Comparison of ENCODE assay signal across 9 mouse cellular contexts in the genomic region with DNA sequence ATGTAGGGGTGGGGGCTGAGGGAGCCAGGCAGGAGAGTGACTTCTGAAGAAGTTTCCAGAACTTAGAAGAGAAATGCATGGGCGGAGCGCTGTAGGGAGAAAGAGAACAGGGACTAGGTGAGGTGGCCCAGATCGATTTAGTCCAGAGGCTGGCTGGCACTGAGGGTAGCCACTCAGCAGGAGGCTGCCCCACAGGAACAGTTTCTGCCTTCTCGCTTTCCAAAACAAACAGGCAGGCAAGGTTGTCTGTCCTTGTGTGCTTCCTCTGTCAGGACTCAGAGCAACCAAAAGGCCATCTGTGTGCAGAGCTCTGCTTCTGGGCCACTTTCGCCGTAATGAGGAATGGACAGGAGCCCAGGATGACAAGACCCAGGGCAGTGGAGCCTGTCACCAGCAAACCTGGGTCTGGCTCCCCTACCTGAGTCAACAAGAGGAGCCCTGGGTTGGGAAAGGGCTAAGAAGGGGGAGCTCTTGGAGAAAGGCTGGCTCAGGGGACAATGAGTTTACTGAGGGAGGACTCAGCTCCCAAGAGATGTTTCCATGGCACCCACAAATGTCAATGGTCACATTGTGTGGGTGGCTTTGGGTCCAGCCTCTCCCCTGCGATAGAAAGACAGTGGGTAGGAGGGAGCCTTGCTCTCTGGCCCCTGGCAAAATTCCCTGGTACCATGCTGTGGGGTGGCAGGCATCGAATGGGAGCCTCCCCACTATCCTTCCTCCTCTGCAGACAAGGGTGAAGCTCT.
DNase-seq lines count a peak whose midpoint lies in the region; ATAC-seq and TF ChIP-seq lines count a peak whose summit lies in the region.
"Had no signal": no experiment of that assay in that cellular context is flagged by ENCODE, and none has a peak within 500 bp of the region (broad histone marks: within the 10 kb centered on the region; RNA-seq: fewer than 3 reads in every experiment).

No protein-coding gene starts in this region.

- H3K9me3 ChIP-seq in lung, embryonic 14.5 days (ENCODE audit: low read depth, low read length) = no peaks in the 10 kb centered on the region; the same call in 1 of the 2 replicates
- H3K9me3 ChIP-seq in embryonic facial prominence, embryonic 10.5 days = no peaks in the 10 kb centered on the region
- H3K9me3 ChIP-seq in liver, embryonic 11.5 days (ENCODE audit: control insufficient read depth, low read length) = no peaks in the 10 kb centered on the region

- peak; percentile 10 for DNase-seq in embryo, embryonic 11 days
- DNase-seq in embryo, embryonic 10.5 days (ENCODE audit: low spot score) = no peak
- no peak for DNase-seq in lung, embryonic 14.5 days
- no peak for DNase-seq in lung, postnatal 10 days
- DNase-seq in embryonic facial prominence, embryonic 10.5 days (ENCODE audit: low spot score) = no peak
- no peak for DNase-seq in liver, embryonic 11.5 days (ENCODE audit: low spot score)
- no peak for DNase-seq in spleen, postnatal 4 days (ENCODE audit: low spot score in 2 of 2)
- no peak for DNase-seq in T-cell, adult 2 months (ENCODE audit: low spot score)

- H3K27me3 ChIP-seq in lung, embryonic 14.5 days (ENCODE audit: insufficient read depth, low read length) = no peaks in the 10 kb centered on the region
- H3K27me3 ChIP-seq in embryonic facial prominence, embryonic 10.5 days (replicated peaks; ENCODE audit: low read depth, poor library complexity, severe bottlenecking) = no peaks in the 10 kb centered on the region
- no peaks in the 10 kb centered on the region for H3K27me3 ChIP-seq in liver, embryonic 11.5 days (replicated peaks; ENCODE audit: control insufficient read depth, insufficient read depth, low read length)

- peak overlapping the region; percentile 42; the same call in 1 of the 2 replicates for H3K27ac ChIP-seq in lung, embryonic 14.5 days (ENCODE audit: low read depth)
- H3K27ac ChIP-seq in embryonic facial prominence, embryonic 10.5 days (replicated peaks) = peak overlapping the region; percentile 84
- 0 out of 2 replicates have a peak overlapping the region, but pooled peaks have one; percentile 19 for H3K27ac ChIP-seq in liver, embryonic 11.5 days (ENCODE audit: low read depth, low read length)
- H3K27ac ChIP-seq: macrophage had no signal

- H3K9ac ChIP-seq in lung, embryonic 14.5 days = no peak overlapping the region
- H3K9ac ChIP-seq in liver, embryonic 11.5 days (ENCODE audit: low read depth, low read length) = no peak overlapping the region

- H3K36me3 ChIP-seq in lung, embryonic 14.5 days (ENCODE audit: insufficient read depth) = no peaks in the 10 kb centered on the region
- no peaks in the 10 kb centered on the region for H3K36me3 ChIP-seq in embryonic facial prominence, embryonic 10.5 days (replicated peaks)
- no peaks in the 10 kb centered on the region for H3K36me3 ChIP-seq in liver, embryonic 11.5 days (ENCODE audit: control insufficient read depth, insufficient read depth, low read length)

- no peak overlapping the region for H3K4me3 ChIP-seq in lung, embryonic 14.5 days (ENCODE audit: low read depth, low read length)
- H3K4me3 ChIP-seq in embryonic facial prominence, embryonic 10.5 days = no peak overlapping the region
- H3K4me3 ChIP-seq in liver, embryonic 11.5 days (ENCODE audit: low read depth, low read length) = no peak overlapping the region

- no peak for TF ChIP-seq CTCF in lung, embryonic 14.5 days (IDR thresholded peaks at IDR 0.05; ENCODE audit: low read depth)

- H3K4me1 ChIP-seq in lung, embryonic 14.5 days (ENCODE audit: insufficient read depth) = peaks cover 20% of the 10 kb centered on the region
- peaks cover 55% of the 10 kb centered on the region for H3K4me1 ChIP-seq in embryonic facial prominence, embryonic 10.5 days
- H3K4me1 ChIP-seq in liver, embryonic 11.5 days (replicated peaks; ENCODE audit: control insufficient read depth, insufficient read depth, low read length) = peaks cover 19% of the 10 kb centered on the region

- 62% methylated on average over 8 of the region's 8 CpGs for WGBS in lung, embryonic 14.5 days
- 52% methylated on average over 8 of the region's 8 CpGs for WGBS in embryonic facial prominence, embryonic 10.5 days
- WGBS in liver, embryonic 11.5 days = 72% methylated on average over 8 of the region's 8 CpGs

- H3K4me2 ChIP-seq in lung, embryonic 14.5 days = no peak overlapping the region
- H3K4me2 ChIP-seq in liver, embryonic 11.5 days = no peak overlapping the region

- peak; percentile 39; the same call in 1 of the 2 replicates for ATAC-seq in lung, embryonic 14.5 days (ENCODE audit: insufficient read depth)
- no peak for ATAC-seq in liver, embryonic 11.5 days (replicated peaks; ENCODE audit: low FRiP score)

Comparison
In these comparisons a context has a peak if more than half of its experiments do, and no peak if none do; other contexts are left out.
1. H3K27ac ChIP-seq: peak in every context shown above with its lines; median percentile 84 in embryonic facial prominence, embryonic 10.5 days; 42 in lung, embryonic 14.5 days; 19 in liver, embryonic 11.5 days.